Mouse (Mus musculus): ENCODE data around the gene Stxbp2. TPM values are rescaled to one million over a fixed set of nuclear protein-coding genes. Genes with fewer than 3 reads are reported as not detected.
A peak's percentile ranks its signal among the peaks of the same experiment; 100 is the strongest.

Stxbp2 gene
- total and polyA plus RNA-seq, 3 experiments: 181 to 514 (median 287) TPM

- H3K36me3 ChIP-seq (replicated peaks): no peaks in the 10 kb centered on the region
- peaks cover 43% of the 10 kb centered on the region for H3K27me3 ChIP-seq (ENCODE audit: insufficient read depth, low read length)
- H3K9me3 ChIP-seq (replicated peaks): no peaks in the 10 kb centered on the region
- DNase-seq (ENCODE audit: low spot score): no peak
- no peak for ATAC-seq (ENCODE audit: extremely low read depth, insufficient number of reproducible peaks, low FRiP score, poor library complexity, severe bottlenecking)
- no peak overlapping the region for H3K4me3 ChIP-seq (ENCODE audit: low read depth, low read length)
- TF ChIP-seq TAL1 (conservative IDR thresholded peaks at IDR 0.05; ENCODE audit: low read depth, low read length) (no peak), GATA2 (IDR thresholded peaks at IDR 0.05; ENCODE audit: borderline replicate concordance, low read depth, low read length) (no peak), GATA1 (IDR thresholded peaks at IDR 0.05; ENCODE audit: borderline replicate concordance, low read length) (no peak), CTCF (IDR thresholded peaks at IDR 0.05; ENCODE audit: low read depth, low read length) (no peak), POLR2AphosphoS5 (IDR thresholded peaks at IDR 0.05; ENCODE audit: insufficient replicate concordance, low read depth, low read length) (no peak)
- H3K4me1 ChIP-seq (ENCODE audit: insufficient read depth, low read depth, low read length): no peaks in the 10 kb centered on the region
These were observed 26.1 kb downstream of the Stxbp2 start for GRCm38 (mm10) chr8:3656725-3657381.

- TF ChIP-seq GATA2 (IDR thresholded peaks at IDR 0.05; ENCODE audit: borderline replicate concordance, low read depth, low read length) (no peak), POLR2AphosphoS5 (IDR thresholded peaks at IDR 0.05; ENCODE audit: insufficient replicate concordance, low read depth, low read length) (no peak), CTCF (IDR thresholded peaks at IDR 0.05; ENCODE audit: low read depth, low read length) (no peak)
- Histone ChIP-seq H3K4me1 (ENCODE audit: insufficient read depth, low read depth, low read length) (no peaks in the 10 kb centered on the region), H3K9me3 (replicated peaks) (no peaks in the 10 kb centered on the region), H3K36me3 (replicated peaks) (no peaks in the 10 kb centered on the region), H3K4me3 (ENCODE audit: low read depth, low read length) (no peak overlapping the region), H3K27me3 (ENCODE audit: insufficient read depth, low read length) (peaks cover 48% of the 10 kb centered on the region)
- DNase-seq (ENCODE audit: low spot score): no peak
- ATAC-seq (ENCODE audit: extremely low read depth, insufficient number of reproducible peaks, low FRiP score, poor library complexity, severe bottlenecking): no peak
These were observed 30.1 kb downstream of the Stxbp2 start for GRCm38 (mm10) chr8:3660889-3661288.

- H3K4me3 ChIP-seq (ENCODE audit: low read depth, low read length): no peak overlapping the region
- TF ChIP-seq TAL1 (conservative IDR thresholded peaks at IDR 0.05; ENCODE audit: low read depth, low read length): no peak
- TF ChIP-seq POLR2AphosphoS5 (IDR thresholded peaks at IDR 0.05; ENCODE audit: insufficient replicate concordance, low read depth, low read length): no peak
- no peak for TF ChIP-seq GATA2 (IDR thresholded peaks at IDR 0.05; ENCODE audit: borderline replicate concordance, low read depth, low read length)
- TF ChIP-seq CTCF (IDR thresholded peaks at IDR 0.05; ENCODE audit: low read depth, low read length): no peak
- TF ChIP-seq GATA1 (IDR thresholded peaks at IDR 0.05; ENCODE audit: borderline replicate concordance, low read length): no peak
- no peaks in the 10 kb centered on the region for H3K4me1 ChIP-seq (ENCODE audit: insufficient read depth, low read depth, low read length)
- H3K36me3 ChIP-seq (replicated peaks): no peaks in the 10 kb centered on the region
- peaks cover 36% of the 10 kb centered on the region for H3K27me3 ChIP-seq (ENCODE audit: insufficient read depth, low read length)
- no peak for ATAC-seq (ENCODE audit: extremely low read depth, insufficient number of reproducible peaks, low FRiP score, poor library complexity, severe bottlenecking)
- H3K9me3 ChIP-seq (replicated peaks): no peaks in the 10 kb centered on the region
- DNase-seq (ENCODE audit: low spot score): no peak
These were observed 33.6 kb downstream of the Stxbp2 start for GRCm38 (mm10) chr8:3664405-3664804.

GRCm38 (mm10) chr8:3665507-3665906, 34.8 kb downstream of the Stxbp2 start, which contains the start of gene Mcemp1:
Gene Mcemp1, plus strand, starts transcription at chr8:3665754.
- Histone ChIP-seq H3K36me3 (replicated peaks) (no peaks in the 10 kb centered on the region), H3K4me1 (ENCODE audit: insufficient read depth, low read depth, low read length) (0 out of 2 replicates have a peak, but pooled peaks cover 5% of the 10 kb centered on the region), H3K4me3 (ENCODE audit: low read depth, low read length) (no peak within 1 kb of the TSS), H3K27me3 (ENCODE audit: insufficient read depth, low read length) (peaks cover 36% of the 10 kb centered on the region), H3K9me3 (replicated peaks) (no peaks in the 10 kb centered on the region)
- TF ChIP-seq TAL1 (conservative IDR thresholded peaks at IDR 0.05; ENCODE audit: low read depth, low read length): no peak
- no peak for TF ChIP-seq GATA2 (IDR thresholded peaks at IDR 0.05; ENCODE audit: borderline replicate concordance, low read depth, low read length)
- TF ChIP-seq GATA1 (IDR thresholded peaks at IDR 0.05; ENCODE audit: borderline replicate concordance, low read length): no peak
- no peak for TF ChIP-seq CTCF (IDR thresholded peaks at IDR 0.05; ENCODE audit: low read depth, low read length)
- TF ChIP-seq POLR2AphosphoS5 (IDR thresholded peaks at IDR 0.05; ENCODE audit: insufficient replicate concordance, low read depth, low read length): no peak
- ATAC-seq (ENCODE audit: extremely low read depth, insufficient number of reproducible peaks, low FRiP score, poor library complexity, severe bottlenecking) (no peak), DNase-seq (ENCODE audit: low spot score) (no peak)

- ATAC-seq (ENCODE audit: extremely low read depth, insufficient number of reproducible peaks, low FRiP score, poor library complexity, severe bottlenecking): no peak
- Histone ChIP-seq H3K4me1 (ENCODE audit: insufficient read depth, low read depth, low read length) (peaks cover 22% of the 10 kb centered on the region), H3K27me3 (ENCODE audit: insufficient read depth, low read length) (peaks cover 23% of the 10 kb centered on the region), H3K9me3 (replicated peaks) (no peaks in the 10 kb centered on the region), H3K4me3 (ENCODE audit: low read depth, low read length) (no peak overlapping the region), H3K36me3 (replicated peaks) (no peaks in the 10 kb centered on the region)
- TF ChIP-seq CTCF (IDR thresholded peaks at IDR 0.05; ENCODE audit: low read depth, low read length) (no peak), POLR2AphosphoS5 (IDR thresholded peaks at IDR 0.05; ENCODE audit: insufficient replicate concordance, low read depth, low read length) (no peak), GATA2 (IDR thresholded peaks at IDR 0.05; ENCODE audit: borderline replicate concordance, low read depth, low read length) (no peak), TAL1 (conservative IDR thresholded peaks at IDR 0.05; ENCODE audit: low read depth, low read length) (no peak), GATA1 (IDR thresholded peaks at IDR 0.05; ENCODE audit: borderline replicate concordance, low read length) (no peak)
- no peak for DNase-seq (ENCODE audit: low spot score)
These were observed 39.6 kb downstream of the Stxbp2 start for GRCm38 (mm10) chr8:3670388-3670787.

- H3K36me3 ChIP-seq (replicated peaks): no peaks in the 10 kb centered on the region
- peak; percentile 65 for DNase-seq (ENCODE audit: low spot score)
- H3K4me1 ChIP-seq (ENCODE audit: insufficient read depth, low read depth, low read length): peaks cover 29% of the 10 kb centered on the region
- no peak for TF ChIP-seq GATA1 (IDR thresholded peaks at IDR 0.05; ENCODE audit: borderline replicate concordance, low read length)
- peak; percentile 80 for TF ChIP-seq CTCF (IDR thresholded peaks at IDR 0.05; ENCODE audit: low read depth, low read length)
- TF ChIP-seq GATA2 (IDR thresholded peaks at IDR 0.05; ENCODE audit: borderline replicate concordance, low read depth, low read length): no peak
- no peak for TF ChIP-seq POLR2AphosphoS5 (IDR thresholded peaks at IDR 0.05; ENCODE audit: insufficient replicate concordance, low read depth, low read length)
- no peak for TF ChIP-seq TAL1 (conservative IDR thresholded peaks at IDR 0.05; ENCODE audit: low read depth, low read length)
- peaks cover 8% of the 10 kb centered on the region for H3K27me3 ChIP-seq (ENCODE audit: insufficient read depth, low read length)
- ATAC-seq (ENCODE audit: extremely low read depth, insufficient number of reproducible peaks, low FRiP score, poor library complexity, severe bottlenecking): peak; percentile 63
- peak within 1 kb of the TSS; percentile 56 for H3K4me3 ChIP-seq (ENCODE audit: low read depth, low read length)
- H3K9me3 ChIP-seq (replicated peaks): no peaks in the 10 kb centered on the region
These were observed 41.3 kb downstream of the Stxbp2 start, which contains the start of gene Fcor for GRCm38 (mm10) chr8:3671980-3672491. Gene Fcor, minus strand, starts transcription at chr8:3672362.

Data from G1E (cell line).